Mouse (Mus musculus) cortical plate, adult 2 months (tissue): ENCODE results near the gene Cpsf4. TPM values are rescaled to one million over a fixed set of nuclear protein-coding genes. Genes with fewer than 3 reads are reported as not detected.
"Not testable (repeated sequence)": the region's sequence is repeated elsewhere in the genome, so short reads cannot be mapped to it uniquely, and the experiment has no call there.

ENCODE experiments used
- H3K27ac ChIP-seq: fragments of 200-500 bp; 2 replicates; pipeline ENCODE4 v1.5.1; 2012; ENCODE audit warnings: low read length, control low read depth, inconsistent platforms; ENCODE audit not compliant: insufficient read depth
- H3K4me1 ChIP-seq: fragments of 200-500 bp; 2 replicates; pipeline ENCODE4 v1.6.1; 2011; ENCODE audit warnings: low read length; ENCODE audit not compliant: control insufficient read depth, insufficient read depth
- H3K4me3 ChIP-seq: fragments of 200-500 bp; 2 replicates; pipeline ENCODE4 v1.5.1; 2011; ENCODE audit warnings: mild to moderate bottlenecking, low read length, control low read depth; ENCODE audit not compliant: insufficient read depth
- CTCF ChIP-seq: fragments of 200-500 bp; IDR thresholded peaks from 2 replicates; pipeline ENCODE4 v1.5.1; 2011; ENCODE audit warnings: mild to moderate bottlenecking, control low read depth, low read length; ENCODE audit not compliant: insufficient read depth; ENCODE audit errors: extremely low read depth
- POLR2A ChIP-seq: fragments of 200-500 bp; IDR thresholded peaks from 2 replicates; pipeline ENCODE4 v1.6.1; 2011; ENCODE audit warnings: mild to moderate bottlenecking, low read length, control low read depth; ENCODE audit not compliant: insufficient read depth; ENCODE audit errors: extremely low read depth
- polyA plus RNA-seq: library from polyadenylated mRNA; depleted of rRNA; stranded (reverse); fragments of >200 nt; gene quantifications from 2 replicates; pipeline ENCODE4 v1.2.3, GENCODE M21; 2012

The Cpsf4 gene
- polyA plus RNA-seq, 1 experiment = 39.1 TPM

DNA sequence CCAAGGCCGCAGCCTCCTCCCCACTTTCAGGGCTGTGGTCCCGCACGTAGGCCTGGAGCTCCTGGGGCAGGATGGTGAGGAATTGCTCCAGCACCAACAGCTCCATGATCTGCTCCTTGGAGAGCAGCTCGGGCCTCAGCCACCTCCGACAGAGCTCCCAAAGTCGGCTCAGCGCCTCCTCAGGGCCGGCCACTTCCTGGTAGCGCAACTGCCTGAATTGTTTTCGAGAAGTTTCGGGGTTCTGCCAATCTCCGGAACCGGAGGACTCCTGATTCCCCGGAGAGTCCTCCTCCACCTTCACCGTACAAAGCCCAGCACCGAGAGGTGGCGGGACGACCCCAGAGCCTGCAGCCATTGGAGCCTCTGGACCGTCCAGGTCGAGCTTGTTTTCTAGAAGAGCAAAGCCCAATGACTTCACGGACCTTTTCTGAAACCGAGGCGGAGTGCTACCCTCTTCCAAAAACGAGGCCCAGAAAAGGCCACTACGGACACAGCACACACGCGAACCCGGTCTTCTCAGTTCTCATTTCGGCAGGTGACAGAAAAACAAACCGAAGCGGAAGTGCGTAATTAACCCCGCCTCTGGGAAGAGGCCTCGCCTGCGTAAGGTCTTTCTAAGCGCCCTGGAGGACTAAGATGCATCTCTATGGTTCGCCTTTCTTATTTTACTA lies 34.4 kb downstream of the Cpsf4 start, which contains the start of gene Zkscan14:
Zkscan14 (minus strand) TSS at position 548 of the 671 bp plus-strand sequence.
- H3K4me3 ChIP-seq = peak within 1 kb of the TSS; percentile 82
- peak within 1 kb of the TSS; percentile 54 for H3K27ac ChIP-seq
- peaks cover 3% of the 10 kb centered on the region; the same call in 1 of the 2 replicates for H3K4me1 ChIP-seq
- peak; percentile 89 for TF ChIP-seq POLR2A
- TF ChIP-seq CTCF = no peak

DNA sequence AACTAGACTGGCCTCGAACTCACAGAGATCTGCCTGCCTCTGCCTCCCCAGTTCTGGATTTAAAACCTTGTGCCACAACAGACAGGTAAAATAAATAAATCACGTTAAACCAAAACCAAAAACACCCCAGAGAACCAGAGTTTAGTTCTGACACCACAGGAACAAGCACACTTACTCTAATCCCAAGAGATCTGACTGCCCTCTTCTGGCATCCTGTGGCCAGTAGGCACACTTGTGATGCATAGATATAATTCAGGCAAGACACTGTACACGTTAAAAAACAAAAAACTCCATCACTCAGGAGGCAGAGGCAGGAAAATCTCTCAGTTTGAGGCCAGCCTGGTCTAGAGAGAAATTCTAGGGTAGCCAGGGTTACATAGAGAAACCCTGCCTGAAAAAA lies 35.4 kb downstream of the Cpsf4 start:
- Histone ChIP-seq H3K4me3 (no peak overlapping the region), H3K27ac (no peak overlapping the region), H3K4me1 (peaks cover 3% of the 10 kb centered on the region; the same call in 1 of the 2 replicates)
- TF ChIP-seq POLR2A (no peak), CTCF (no peak)

DNA sequence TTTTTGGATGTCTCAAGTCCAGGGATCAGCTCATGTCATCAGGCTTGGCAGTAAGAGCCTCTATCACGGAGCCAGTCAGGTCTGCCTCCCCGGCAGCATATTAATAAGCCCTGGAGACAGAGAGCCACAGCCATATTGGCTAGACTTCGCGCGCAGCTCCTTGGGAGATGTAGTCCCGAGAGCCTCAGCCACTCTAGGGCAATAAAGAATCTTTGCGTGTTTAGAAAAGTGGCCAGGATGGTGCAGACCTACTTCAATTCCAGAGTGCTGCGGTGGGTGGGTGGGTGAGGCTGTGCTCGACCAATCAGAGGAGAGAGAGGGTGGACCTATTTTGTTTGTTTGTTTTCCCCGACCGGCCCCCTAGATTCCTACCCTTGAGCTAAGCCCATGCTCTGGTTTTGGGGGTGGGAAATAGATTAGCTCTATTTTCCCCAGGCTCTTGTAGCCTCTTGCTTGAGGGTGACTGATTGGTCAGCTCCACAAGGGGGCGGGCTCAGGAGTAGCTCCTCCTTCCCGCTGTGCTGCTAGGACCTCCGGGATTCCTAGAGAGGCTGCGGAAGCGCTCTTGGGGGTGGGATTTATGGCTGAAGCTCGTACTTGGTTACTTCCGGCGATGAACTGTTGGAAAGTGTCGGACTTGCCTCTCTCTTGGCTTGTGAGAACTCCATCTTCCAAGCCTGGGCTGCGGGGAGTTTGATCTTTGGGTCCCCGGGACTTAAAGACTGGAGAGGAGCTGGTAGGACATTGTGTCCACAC lies 37.1 kb downstream of the Cpsf4 start, which contains the start of gene Zkscan5:
Zkscan5 (plus strand) TSS at position 627 of the 756 bp plus-strand sequence.
- Histone ChIP-seq H3K4me3 (peak within 1 kb of the TSS; percentile 64), H3K4me1 (peaks cover 3% of the 10 kb centered on the region; the same call in 1 of the 2 replicates), H3K27ac (peak within 1 kb of the TSS; percentile 61)
- TF ChIP-seq CTCF (no peak), POLR2A (peak; percentile 92)

DNA sequence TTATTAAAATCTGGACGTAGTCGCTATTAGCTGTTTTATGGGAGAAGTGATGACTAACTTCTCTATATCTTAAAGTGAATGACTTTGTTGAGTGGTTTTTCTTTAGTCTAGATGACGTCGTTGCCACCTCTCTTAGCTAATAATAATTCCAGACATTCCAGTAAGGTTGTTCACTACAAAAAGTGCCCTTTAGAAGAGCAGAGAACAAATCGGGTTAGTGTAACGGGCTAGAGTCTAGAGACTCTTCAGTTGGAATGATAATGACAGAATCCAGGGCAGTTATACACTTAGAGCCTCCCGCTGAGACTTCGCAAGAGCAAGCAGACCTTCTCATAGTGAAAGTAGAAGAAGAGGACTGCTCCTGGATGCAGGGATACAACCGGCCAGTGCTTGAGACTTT lies 38.0 kb downstream of the Cpsf4 start:
- Histone ChIP-seq H3K4me1 (peaks cover 3% of the 10 kb centered on the region; the same call in 1 of the 2 replicates), H3K4me3 (peak overlapping the region; percentile 64; the same call in 1 of the 2 replicates), H3K27ac (no peak overlapping the region)
- TF ChIP-seq CTCF (no peak), POLR2A (no peak)

DNA sequence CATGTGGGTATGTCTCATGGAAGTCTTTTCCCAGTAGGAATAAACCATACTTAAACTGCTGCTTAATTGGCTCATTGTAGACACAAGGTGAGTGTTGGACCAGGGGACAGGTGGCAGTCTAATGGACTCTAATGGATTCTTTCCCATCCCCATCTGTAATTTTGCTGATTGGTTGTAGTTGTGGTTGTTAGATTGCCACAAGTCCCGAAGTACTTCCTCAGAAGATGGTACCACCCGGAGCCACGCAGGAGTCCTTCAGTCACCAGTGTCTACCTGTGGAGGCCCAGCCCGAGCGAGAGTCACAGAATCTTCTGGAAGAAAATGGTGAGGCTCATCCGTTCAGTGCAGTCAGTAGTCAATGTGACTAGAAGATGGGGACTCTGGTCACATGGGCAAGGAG lies 40.4 kb downstream of the Cpsf4 start:
- no peak overlapping the region for H3K4me3 ChIP-seq
- TF ChIP-seq CTCF (no peak), POLR2A (no peak)
- H3K27ac ChIP-seq = no peak overlapping the region
- H3K4me1 ChIP-seq = no peaks in the 10 kb centered on the region

DNA sequence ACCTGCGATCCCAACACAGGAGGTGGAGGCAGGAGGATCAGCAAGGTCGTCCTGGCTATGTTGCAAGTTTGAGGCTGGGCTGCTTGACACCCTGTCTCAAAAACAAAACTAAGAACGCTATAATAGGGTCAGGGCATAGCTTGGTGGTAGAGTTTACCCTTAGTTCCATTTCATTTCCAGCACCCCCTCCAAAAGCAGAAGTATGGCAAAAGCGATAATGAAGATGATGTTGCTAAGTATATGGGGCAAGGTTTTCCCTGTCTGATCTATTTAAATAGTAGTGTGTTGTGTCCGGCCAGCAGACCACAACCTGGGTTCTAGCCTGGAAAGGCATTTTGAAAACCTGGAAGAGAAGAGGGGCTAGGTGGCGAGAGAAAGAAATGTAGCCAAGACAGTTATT lies 40.9 kb downstream of the Cpsf4 start:
- Histone ChIP-seq H3K4me3 (no peak overlapping the region), H3K27ac (no peak overlapping the region), H3K4me1 (no peaks in the 10 kb centered on the region)
- TF ChIP-seq CTCF = no peak
- no peak for TF ChIP-seq POLR2A

DNA sequence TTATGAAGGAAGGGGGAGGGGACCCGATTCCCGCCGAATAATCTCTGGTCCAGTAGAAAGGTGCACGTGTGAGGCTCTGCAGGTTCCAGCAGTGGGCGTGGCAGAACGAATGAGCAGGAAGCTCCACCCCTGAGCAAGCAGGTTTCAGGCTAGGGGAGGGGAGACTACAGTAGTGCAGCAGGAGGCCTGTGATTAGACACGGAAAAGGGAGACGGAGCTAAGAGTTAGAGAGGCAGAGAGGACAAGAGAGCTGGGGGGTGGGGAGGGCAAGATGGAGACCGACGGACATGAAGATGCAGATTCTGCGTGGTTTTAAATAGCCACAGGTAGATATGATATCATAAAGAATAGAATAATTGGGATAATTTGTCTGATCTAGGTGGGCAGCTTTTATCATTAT lies 41.4 kb downstream of the Cpsf4 start:
- H3K27ac ChIP-seq, H3K4me3 ChIP-seq, H3K4me1 ChIP-seq: not testable (repeated sequence)

DNA sequence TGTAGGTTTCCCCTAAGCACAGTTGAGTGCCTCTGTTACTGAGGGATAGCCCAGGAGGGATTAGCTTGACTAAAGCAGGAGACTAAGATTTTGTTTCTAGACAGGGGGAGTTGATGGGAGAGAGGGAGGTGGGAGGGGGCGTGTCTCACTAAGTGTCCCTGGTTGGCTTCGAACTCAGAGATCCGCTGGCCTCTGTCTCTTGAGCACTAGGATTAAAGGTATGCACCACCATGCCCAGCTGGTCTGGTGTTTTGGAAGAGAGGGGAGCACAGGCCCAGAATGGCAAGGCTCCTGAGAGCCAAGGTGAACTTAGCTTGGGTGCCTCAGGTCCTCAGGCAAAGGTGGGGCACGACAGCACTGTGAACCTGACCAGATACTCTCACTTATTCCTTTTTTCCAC lies 44.3 kb downstream of the Cpsf4 start:
- no peak overlapping the region for H3K27ac ChIP-seq
- no peaks in the 10 kb centered on the region for H3K4me1 ChIP-seq
- TF ChIP-seq CTCF (no peak), POLR2A (no peak)
- no peak overlapping the region for H3K4me3 ChIP-seq

DNA sequence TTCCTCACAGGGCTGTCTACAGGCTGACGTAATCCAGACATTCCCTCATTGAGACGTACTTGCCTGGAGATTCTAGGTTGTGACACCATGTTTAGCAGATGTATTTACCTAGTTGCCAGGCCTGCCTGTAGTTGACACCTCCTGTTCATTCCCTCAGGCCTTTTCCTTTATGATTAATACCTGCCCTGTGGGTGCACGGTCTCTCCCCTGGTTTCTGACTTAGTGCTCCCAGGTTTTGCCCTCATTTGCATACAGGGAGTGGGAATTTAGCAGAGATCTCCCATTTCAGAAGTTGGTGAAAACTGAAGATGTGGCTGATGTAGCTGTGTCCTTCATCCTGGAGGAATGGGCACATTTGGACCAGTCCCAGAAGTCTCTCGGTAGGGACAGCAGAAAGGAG lies 45.2 kb downstream of the Cpsf4 start:
- Histone ChIP-seq H3K27ac (no peak overlapping the region), H3K4me3 (no peak overlapping the region), H3K4me1 (no peaks in the 10 kb centered on the region)
- TF ChIP-seq POLR2A (no peak), CTCF (no peak)

DNA sequence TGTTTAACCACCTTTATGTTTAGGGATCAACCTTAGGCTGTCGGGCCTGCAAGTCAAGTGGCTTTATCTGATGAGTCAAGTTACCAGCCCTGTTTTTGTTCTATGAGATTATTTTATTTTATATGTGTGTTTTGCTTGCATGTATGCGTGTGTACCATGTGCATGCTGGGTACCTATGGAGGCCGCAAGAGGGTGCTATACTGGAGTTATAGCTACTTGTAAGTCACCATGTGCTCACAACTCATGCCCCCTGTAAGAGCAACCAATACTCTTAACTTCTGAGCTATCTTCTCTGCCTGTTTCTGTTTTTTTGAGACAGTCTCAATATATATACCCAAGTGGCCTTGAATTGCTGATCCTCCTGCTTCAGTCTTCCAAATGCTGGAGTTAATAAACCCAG lies 46.5 kb downstream of the Cpsf4 start:
- H3K4me1 ChIP-seq = no peaks in the 10 kb centered on the region
- H3K4me3 ChIP-seq = no peak overlapping the region
- no peak for TF ChIP-seq POLR2A
- no peak overlapping the region for H3K27ac ChIP-seq
